Mouse (Mus musculus): ENCODE data around the gene Atn1.

Gene Atn1

GRCm38 (mm10) chr6:124711824-124712782 is 44.2 kb downstream of the Atn1 start, which contains the start of the genes Emg1 and Phb2:
Gene Emg1, minus strand, starts transcription at chr6:124712178.
Gene Phb2, plus strand, starts transcription at chr6:124712336.
- peak; percentile 99 for DNase-seq (ENCODE audit: low read depth, low spot score)

DNA sequence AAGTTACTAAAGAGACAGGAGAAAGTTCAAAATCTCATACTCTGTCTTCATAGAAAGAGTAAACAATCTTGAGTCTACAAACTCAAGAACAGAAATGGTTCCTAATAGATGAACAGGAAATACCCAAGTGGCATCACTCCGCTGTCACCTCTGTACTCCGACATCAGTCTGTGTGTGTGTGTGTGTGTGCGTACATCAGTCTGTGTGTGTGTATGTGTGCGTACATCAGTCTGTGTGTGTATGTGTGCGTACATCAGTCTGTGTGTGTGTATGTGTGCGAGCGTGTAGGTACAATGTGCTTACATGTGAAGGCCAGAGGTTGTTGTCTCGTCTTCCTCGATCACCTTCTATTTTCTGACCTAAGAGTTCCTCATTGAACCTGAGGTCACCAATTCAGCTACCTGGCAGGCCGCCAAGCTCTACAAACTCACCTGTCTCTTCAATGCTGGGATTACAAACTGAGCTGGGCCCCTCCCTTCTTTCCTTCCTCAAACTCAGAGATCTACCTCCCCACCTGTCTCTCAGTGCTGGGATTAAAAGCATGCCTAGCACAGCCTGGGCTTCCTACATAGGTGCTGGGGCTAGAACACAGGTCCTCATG is 47.9 kb downstream of the Atn1 start:
- DNase-seq (ENCODE audit: low read depth, low spot score) = no peak

DNA sequence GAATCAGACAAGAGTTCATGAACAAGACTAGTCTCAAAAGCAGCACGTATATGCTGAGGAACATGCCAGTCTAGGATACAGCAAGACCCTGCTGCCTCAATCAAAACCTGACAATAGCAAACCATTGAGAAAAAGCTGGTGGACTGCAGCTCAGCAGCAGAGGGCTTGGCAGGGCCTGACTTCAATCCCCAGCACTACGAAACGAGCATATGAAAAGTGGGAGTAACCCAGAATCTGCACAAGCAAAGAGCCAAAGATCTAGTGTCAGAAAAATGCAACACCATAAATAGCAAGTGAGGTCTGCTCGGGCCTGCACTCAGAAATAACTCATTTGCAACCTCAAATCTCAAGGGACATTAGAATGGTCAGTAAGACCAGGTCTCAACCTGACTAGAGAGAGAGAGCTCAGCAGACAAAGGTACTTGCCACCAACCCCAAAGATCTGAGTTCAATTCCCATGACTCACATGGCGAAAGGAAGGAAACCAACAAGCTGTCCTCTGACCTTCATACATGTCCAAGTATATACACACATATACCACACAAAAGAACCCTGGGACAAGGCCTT is 50.2 kb downstream of the Atn1 start:
- DNase-seq (ENCODE audit: low read depth, low spot score) = no peak

DNA sequence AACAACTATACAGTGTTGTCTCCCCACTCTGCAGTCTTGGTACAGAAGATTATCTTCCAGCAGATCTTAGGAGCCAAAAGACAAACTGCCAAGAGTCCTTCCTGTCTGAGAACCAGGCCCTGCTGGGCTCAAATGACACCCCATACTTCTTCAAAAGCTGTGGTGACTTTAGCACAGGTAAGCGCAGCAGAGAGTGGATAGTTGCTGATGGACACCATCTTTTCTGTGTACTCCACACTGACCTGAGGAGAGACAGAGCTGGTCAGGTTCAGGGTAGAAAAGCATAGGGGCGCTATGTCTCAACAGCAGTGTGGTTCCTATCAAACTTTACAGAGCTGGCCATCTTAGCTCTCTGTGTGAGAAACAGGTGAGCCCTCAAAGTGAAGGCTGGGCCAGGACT is 51.9 kb downstream of the Atn1 start:
- DNase-seq (ENCODE audit: low read depth, low spot score) = no peak

- no peak for DNase-seq (ENCODE audit: low read depth, low spot score)
These were observed 52.5 kb downstream of the Atn1 start for GRCm38 (mm10) chr6:124703789-124704188.

DNA sequence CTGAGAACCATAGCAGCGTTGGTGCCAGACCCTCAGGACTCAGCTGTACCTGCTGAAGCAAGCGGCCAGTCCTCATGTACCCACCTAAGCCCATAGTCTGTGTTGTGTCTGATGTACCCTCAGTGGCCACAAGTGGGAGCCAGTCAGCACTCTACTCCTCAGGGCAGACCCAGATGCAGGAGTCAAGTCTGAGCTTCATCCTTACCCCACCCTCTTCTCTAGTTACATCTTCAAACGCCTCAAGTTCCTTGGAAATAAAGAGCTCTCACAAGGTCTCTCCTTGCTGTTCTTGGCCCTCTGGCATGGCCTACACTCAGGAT is 53.6 kb downstream of the Atn1 start:
- peak; percentile 73 for DNase-seq (ENCODE audit: low read depth, low spot score)

DNA sequence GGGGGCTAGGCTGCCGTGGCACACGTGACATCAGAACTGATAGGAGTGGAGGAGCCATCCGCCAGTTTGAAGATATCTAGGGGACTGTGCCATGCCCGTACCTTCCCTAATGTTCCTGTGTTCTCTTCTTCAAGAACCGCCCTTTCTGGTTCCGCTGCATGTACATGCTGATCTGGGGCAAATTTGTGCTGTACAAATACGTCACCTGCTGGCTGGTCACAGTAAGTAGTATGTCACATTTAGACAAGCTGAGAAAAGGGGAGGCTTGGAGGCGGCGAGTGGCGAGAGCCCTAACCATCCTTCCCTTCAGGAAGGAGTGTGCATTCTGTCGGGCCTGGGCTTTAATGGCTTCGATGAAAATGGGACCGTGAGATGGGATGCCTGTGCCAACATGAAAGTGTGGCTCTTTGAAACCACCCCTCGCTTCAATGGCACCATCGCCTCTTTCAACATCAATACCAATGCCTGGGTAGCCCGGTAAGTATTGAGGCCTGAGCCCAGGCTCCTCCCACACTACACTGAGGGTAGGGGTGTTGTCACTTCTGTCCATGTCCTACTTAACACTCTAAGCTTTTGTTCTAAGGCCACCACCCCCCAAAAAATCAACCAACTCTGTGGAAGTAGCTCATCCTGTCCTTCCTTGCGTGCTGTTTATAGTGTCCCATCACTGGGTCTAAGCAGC is 54.1 kb downstream of the Atn1 start:
- no peak for DNase-seq (ENCODE audit: low read depth, low spot score)

DNA sequence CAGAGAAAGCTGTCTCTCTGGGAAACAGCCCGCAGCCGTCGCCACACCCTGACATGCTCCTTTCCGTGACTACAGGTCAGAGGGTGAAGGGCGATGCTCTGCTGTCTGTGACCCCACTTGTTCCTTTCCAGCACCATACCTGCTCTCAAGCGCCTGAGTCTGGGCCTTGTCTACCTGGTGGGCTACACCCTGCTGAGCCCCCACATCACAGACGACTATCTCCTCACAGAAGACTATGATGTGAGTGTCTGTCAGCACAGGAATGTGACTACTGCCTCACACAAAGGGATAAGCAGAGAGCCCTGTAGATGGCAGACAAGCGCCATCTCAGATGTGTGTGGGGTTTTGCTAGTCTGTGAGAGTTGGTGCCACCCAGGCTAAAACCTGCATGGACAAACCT is 55.0 kb downstream of the Atn1 start:
- DNase-seq (ENCODE audit: low read depth, low spot score) = no peak

DNA sequence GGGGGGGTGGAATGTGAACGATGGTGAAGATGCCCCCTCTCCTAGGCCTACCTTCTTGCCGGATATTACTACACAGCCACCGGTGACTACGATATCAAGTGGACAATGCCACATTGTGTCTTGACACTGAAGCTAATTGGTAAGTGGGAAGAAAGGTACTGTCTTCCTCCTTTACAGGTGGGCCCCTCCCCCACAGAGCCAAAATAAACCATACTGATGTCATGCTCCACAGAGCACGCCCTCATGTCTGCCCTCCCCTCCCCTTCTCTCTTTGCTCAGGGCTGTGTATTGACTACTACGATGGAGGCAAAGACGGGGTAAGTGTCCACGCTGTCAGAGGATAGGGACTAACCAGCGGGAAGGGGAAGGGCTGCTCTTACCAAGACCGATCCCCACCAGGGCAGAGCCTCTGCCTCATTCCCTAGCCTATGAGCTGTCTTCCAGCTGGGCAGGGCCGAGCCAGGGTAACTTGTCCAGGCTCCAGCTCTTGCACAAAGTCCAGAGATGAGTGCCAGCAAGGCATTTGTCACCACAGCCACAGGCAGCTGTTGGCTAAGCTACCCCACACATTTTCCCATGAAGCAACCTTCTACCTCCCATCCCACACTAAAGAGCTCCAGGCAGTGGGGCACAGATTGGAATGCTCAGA is 56.2 kb downstream of the Atn1 start:
- DNase-seq (ENCODE audit: low read depth, low spot score) = no peak

GRCm38 (mm10) chr6:124699366-124699765 is 57.0 kb downstream of the Atn1 start:
- DNase-seq (ENCODE audit: low read depth, low spot score) = no peak

DNA sequence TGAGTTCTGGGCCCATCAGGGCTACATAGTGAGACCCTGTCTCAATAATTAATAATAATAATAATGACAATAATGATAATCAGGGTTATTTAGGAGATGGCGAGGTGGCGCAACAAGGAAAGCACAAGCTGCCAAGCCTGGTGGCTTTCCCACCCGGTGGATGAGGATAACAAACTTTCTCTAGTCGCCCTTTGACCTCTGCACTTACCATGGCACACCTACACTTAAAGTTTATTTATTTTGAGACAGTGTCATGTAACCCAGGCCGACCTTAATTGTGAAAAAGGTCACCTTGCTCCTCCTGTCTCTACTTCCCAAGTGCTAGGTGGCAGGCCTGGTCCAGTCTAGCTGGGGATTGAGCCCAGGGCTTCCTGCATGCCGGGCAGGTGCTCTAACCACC is 57.6 kb downstream of the Atn1 start:
- DNase-seq (ENCODE audit: low read depth, low spot score) = no peak

DNA sequence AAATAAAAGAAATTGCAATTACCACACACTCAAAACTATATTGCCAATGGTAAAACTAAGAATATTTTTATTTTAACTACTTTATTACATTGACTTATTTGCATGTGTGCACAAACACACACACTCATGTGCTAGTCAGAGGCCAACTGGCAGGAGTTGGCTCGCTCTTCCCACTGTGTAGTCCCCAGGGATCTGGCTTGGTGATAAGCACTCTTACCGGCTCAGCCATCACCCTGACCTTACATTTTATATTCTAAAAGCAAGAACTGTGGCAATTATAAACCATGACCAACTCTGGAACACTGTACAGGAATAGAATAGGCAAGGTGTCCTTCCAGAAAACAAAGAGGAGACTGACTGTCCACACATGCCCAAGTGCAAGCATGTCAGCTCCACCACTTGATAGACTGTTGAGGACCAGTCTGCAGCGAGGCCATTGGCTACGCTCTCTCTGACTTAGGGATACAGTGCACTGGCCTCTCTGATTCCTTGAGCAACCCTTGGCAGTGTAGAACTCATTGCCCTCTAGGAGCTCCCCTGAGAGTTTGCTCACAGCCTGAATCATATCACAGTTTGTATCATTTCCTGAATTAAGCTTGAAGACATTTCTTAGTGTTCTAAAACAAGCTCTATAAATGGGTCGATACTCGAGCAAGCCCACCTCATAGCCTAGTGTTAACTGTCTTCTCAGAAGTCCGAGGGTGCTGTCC is 59.7 kb downstream of the Atn1 start:
- no peak for DNase-seq (ENCODE audit: low read depth, low spot score)

DNA sequence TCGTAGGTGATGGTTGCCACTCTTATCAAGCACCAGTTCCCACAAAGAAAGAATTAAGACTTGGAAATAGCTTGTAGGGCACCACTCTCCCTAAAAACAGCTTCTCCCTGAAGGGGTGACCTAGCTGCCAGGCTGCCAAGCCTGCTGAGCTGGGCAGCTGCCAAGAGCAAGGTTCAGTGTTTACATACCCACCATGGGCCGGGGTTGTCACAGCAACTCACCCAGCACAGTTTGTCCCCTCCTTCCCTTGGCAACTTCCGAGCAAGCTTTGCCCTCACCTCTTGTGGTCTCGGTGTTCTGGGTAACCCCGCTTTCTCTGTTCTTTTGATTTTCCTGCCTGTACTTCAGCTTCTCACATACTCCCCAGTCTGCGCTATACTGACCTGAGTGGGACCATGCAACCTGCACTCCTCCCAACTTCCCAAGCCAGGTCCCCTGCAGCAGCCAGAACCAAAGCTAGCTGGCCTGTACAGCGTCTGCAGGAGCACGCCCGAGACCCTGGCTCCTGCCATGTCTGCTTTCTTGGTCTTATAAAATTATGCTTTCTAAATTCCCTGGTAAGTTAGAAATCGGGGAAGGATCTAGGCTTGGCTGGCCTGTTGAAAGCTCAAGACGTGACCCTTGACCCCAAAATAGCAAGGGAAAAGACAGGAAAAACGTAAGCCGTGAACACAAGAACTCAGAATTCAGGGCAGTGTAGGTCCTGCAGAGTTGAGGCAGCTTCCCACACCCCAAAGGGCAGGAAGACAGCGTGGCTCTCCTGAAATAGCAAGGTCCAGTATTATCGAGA is 62.0 kb downstream of the Atn1 start:
- DNase-seq (ENCODE audit: low read depth, low spot score) = no peak

- DNase-seq (ENCODE audit: low read depth, low spot score) = peak; percentile 33
These were observed 62.9 kb downstream of the Atn1 start for GRCm38 (mm10) chr6:124693243-124693981.

Data from mesoderm, embryonic 11.5 days (tissue).